Mouse (Mus musculus): ENCODE results near the gene Ampd1.

The Ampd1 gene

DNA sequence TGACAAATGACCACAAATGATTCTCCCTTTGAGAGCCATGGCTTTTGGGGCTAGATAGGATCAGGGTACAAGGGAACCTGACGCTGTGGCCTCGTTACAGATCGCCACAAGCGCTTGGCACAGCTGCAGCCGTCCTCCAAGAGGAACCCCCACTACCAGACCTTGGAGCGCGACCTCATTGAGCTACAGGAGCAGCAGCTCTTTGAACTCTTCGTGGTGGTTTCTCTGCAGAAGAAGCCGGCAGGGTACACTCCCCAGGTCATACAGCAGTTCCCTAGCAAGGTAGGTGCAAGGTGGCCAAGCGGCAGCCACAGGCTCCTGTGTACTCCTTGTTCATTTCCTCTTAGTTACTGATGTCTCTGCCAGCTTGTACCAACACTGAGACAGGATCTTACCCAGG lies 75.1 kb downstream of the Ampd1 start:
- DNase-seq (ENCODE audit: low read depth, low spot score), result no peak
